Mouse (Mus musculus) erythroblast, embryonic 14.5 days (primary cell): ENCODE results near the gene Dsp. TPM values are rescaled to one million over a fixed set of nuclear protein-coding genes. Genes with fewer than 3 reads are reported as not detected.

Experiments
- H3K27me3 ChIP-seq: 2 replicates; pipeline ENCODE4 v1.6.1; 2012; ENCODE audit warnings: inconsistent platforms; ENCODE audit not compliant: control insufficient read depth
- H3K36me3 ChIP-seq: 2 replicates; pipeline ENCODE4 v1.6.1; 2012; ENCODE audit warnings: mild to moderate bottlenecking, inconsistent platforms; ENCODE audit not compliant: control insufficient read depth
- H3K4me1 ChIP-seq: 2 replicates; pipeline ENCODE4 v1.6.1; 2012; ENCODE audit warnings: inconsistent platforms; ENCODE audit not compliant: control insufficient read depth
- H3K4me3 ChIP-seq: replicated peaks from 2 replicates; pipeline ENCODE3; 2012; ENCODE audit warnings: moderate library complexity, mild to moderate bottlenecking, inconsistent platforms
- H3K9me3 ChIP-seq: 2 replicates; pipeline ENCODE4 v1.6.1; 2012; ENCODE audit warnings: low read length, inconsistent platforms, mixed read lengths; ENCODE audit not compliant: control insufficient read depth
- GATA1 ChIP-seq: IDR thresholded peaks from 2 replicates; pipeline ENCODE4 v1.6.1; 2012; ENCODE audit warnings: low read length, inconsistent platforms, mixed read lengths
- TAL1 ChIP-seq: IDR thresholded peaks from 3 replicates; pipeline ENCODE4 v1.6.1; 2012; ENCODE audit warnings: low read length, inconsistent platforms, mixed read lengths
- polyA plus RNA-seq: library from polyadenylated mRNA; stranded (reverse); fragments of >175 nt; gene quantifications from 2 replicates; pipeline ENCODE4 v1.2.3, GENCODE M21; 2012

The Dsp gene
- polyA plus RNA-seq = 0.02 TPM in 1 of 2 replicates, not detected in the other

GRCm38 (mm10) chr13:38151069-38151588 is at the start of gene Dsp:
Dsp (plus strand) TSS chr13:38151294.
- Histone ChIP-seq H3K4me3 (peak within 1 kb of the TSS; percentile 53), H3K4me1 (peaks cover 3% of the 10 kb centered on the region), H3K9me3 (peaks cover 5% of the 10 kb centered on the region; the same call in 1 of the 2 replicates), H3K36me3 (no peaks in the 10 kb centered on the region), H3K27me3 (peaks cover 73% of the 10 kb centered on the region)
- TF ChIP-seq GATA1 (no peak), TAL1 (no peak)

GRCm38 (mm10) chr13:38103406-38103805 is 47.7 kb upstream of the Dsp start:
- H3K36me3 ChIP-seq = no peaks in the 10 kb centered on the region
- H3K9me3 ChIP-seq = no peaks in the 10 kb centered on the region
- TF ChIP-seq TAL1 (no peak), GATA1 (no peak)
- no peak overlapping the region for H3K4me3 ChIP-seq
- H3K4me1 ChIP-seq = no peaks in the 10 kb centered on the region
- H3K27me3 ChIP-seq = no peaks in the 10 kb centered on the region

- Histone ChIP-seq H3K27me3 (no peaks in the 10 kb centered on the region), H3K9me3 (no peaks in the 10 kb centered on the region), H3K36me3 (no peaks in the 10 kb centered on the region), H3K4me3 (no peak overlapping the region), H3K4me1 (no peaks in the 10 kb centered on the region)
- no peak for TF ChIP-seq TAL1
- TF ChIP-seq GATA1 = no peak
Observed at GRCm38 (mm10) chr13:38104501-38104900, 46.6 kb upstream of the Dsp start.

GRCm38 (mm10) chr13:38109081-38109480 is 42.0 kb upstream of the Dsp start:
- Histone ChIP-seq H3K36me3 (no peaks in the 10 kb centered on the region), H3K4me3 (no peak overlapping the region), H3K27me3 (no peaks in the 10 kb centered on the region), H3K9me3 (no peaks in the 10 kb centered on the region), H3K4me1 (no peaks in the 10 kb centered on the region)
- TF ChIP-seq GATA1 (no peak), TAL1 (no peak)

- TF ChIP-seq GATA1 (no peak), TAL1 (no peak)
- H3K36me3 ChIP-seq = no peaks in the 10 kb centered on the region
- no peaks in the 10 kb centered on the region for H3K9me3 ChIP-seq
- no peaks in the 10 kb centered on the region for H3K27me3 ChIP-seq
- no peak overlapping the region for H3K4me3 ChIP-seq
- no peaks in the 10 kb centered on the region for H3K4me1 ChIP-seq
Observed at GRCm38 (mm10) chr13:38122321-38122720, 28.8 kb upstream of the Dsp start.

- Histone ChIP-seq H3K4me1 (no peaks in the 10 kb centered on the region), H3K4me3 (no peak overlapping the region), H3K36me3 (no peaks in the 10 kb centered on the region), H3K9me3 (no peaks in the 10 kb centered on the region), H3K27me3 (no peaks in the 10 kb centered on the region)
- TF ChIP-seq TAL1 (no peak), GATA1 (no peak)
Observed at GRCm38 (mm10) chr13:38123666-38124065, 27.4 kb upstream of the Dsp start.

- no peak overlapping the region for H3K4me3 ChIP-seq
- no peaks in the 10 kb centered on the region for H3K4me1 ChIP-seq
- no peaks in the 10 kb centered on the region for H3K27me3 ChIP-seq
Observed at GRCm38 (mm10) chr13:38127683-38128082, 23.4 kb upstream of the Dsp start.

GRCm38 (mm10) chr13:38128246-38128645 is 22.8 kb upstream of the Dsp start:
- Histone ChIP-seq H3K9me3 (no peaks in the 10 kb centered on the region), H3K4me1 (no peaks in the 10 kb centered on the region), H3K36me3 (no peaks in the 10 kb centered on the region), H3K27me3 (no peaks in the 10 kb centered on the region), H3K4me3 (no peak overlapping the region)
- TF ChIP-seq GATA1 = no peak

More at GRCm38 (mm10) chr13:38127683-38128082, 23.4 kb upstream of the Dsp start:
- H3K36me3 ChIP-seq = no peaks in the 10 kb centered on the region
- no peaks in the 10 kb centered on the region for H3K9me3 ChIP-seq
- TF ChIP-seq TAL1 (no peak), GATA1 (no peak)

- TF ChIP-seq TAL1 (no peak), GATA1 (no peak)
- H3K4me1 ChIP-seq = no peaks in the 10 kb centered on the region
- no peaks in the 10 kb centered on the region for H3K27me3 ChIP-seq
- H3K36me3 ChIP-seq = no peaks in the 10 kb centered on the region
- H3K4me3 ChIP-seq = no peak overlapping the region
- H3K9me3 ChIP-seq = no peaks in the 10 kb centered on the region
Observed at GRCm38 (mm10) chr13:38129492-38129891, 21.6 kb upstream of the Dsp start.

- Histone ChIP-seq H3K27me3 (no peaks in the 10 kb centered on the region), H3K9me3 (no peaks in the 10 kb centered on the region), H3K4me3 (no peak overlapping the region), H3K36me3 (no peaks in the 10 kb centered on the region), H3K4me1 (no peaks in the 10 kb centered on the region)
- TF ChIP-seq GATA1 (no peak), TAL1 (no peak)
Observed at GRCm38 (mm10) chr13:38130116-38130515, 21.0 kb upstream of the Dsp start.
